Mouse (Mus musculus): ENCODE measurements around the gene Urgcp. TPM values are rescaled to one million over a fixed set of nuclear protein-coding genes. Genes with fewer than 3 reads are reported as not detected.

The Urgcp gene
- total RNA-seq, 2 experiments from 2014 or later, result 59.2 to 64.6 TPM

- no peak for DNase-seq
These were observed 25.5 kb upstream of the Urgcp start for GRCm38 (mm10) chr11:5787671-5788055.

GRCm38 (mm10) chr11:5785732-5786131 lies 23.6 kb upstream of the Urgcp start:
- no peak for DNase-seq

DNA sequence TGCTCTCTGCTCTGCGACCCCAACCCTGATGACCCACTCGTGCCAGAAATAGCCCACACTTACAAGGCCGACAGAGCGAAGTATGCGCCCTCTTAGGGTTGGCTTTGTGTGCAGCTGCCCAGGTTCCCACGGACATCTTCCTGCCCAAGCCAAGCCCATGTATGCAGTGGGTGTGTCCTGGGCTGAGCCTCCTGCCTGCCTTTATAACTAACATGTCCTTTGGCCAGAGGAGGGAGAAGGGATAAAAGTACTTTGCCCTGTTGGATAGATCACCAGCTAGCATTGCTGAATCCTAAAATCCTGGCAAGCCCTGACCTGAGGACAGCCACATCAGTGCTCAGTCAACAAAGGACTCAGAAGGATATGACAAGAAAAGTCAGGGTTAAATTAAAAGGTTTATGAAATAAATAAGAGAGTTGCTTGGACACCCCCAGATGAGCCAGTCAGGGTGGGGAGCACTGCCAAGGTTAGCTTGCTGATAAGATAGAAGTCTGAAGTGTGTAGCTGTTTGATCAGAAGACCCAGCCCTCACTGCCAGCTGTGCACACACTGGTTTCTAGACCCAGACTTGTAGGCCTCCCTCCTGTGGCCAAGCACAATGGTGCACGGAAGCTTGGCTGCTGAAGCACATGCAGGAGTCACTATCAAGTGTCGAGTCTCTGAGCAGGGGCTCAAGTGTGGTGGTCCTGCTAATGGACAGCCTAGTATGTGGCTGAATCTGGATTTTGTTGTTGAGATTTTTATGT lies 20.2 kb upstream of the Urgcp start:
- no peak for DNase-seq

DNA sequence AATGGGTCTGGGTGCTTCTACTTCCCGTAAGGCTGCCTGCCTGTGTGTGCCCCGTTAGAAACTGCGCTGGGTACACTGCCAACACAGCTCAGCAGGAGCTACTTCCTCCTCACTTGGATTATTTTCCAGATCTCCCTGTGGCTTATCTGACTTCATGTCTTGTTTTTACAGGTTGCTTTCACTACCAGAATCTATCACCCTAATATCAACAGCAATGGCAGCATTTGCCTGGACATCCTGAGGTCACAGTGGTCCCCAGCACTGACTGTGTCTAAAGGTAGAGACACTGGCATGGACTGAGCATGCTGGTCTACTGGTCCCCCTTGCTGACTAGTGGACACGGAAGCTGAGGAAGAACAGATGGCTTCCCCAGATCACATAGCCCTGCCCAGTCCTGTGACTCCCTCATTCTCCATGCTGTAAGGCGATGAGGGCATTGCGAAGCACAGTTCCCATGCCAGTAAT lies 17.9 kb upstream of the Urgcp start:
- no peak for DNase-seq

DNA sequence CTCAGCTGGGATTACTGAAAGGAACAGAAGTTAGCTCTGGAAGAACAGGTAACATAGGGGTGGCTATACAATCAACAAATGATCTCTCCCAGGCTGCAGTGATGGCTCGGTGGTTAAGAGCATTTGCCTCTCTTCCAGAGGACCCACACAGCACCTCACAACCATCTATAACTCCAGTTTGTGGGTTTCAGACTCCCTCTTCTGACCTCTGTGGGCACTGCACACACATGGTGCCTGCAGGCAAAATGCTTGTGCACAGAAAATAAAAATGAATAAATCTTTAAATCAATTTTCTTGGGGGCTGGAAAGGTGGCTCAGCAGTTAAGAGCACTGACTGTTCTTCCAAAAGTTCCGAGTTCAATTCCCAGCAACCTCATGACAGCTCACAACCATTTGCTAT lies 16.3 kb upstream of the Urgcp start:
- DNase-seq, result no peak

DNA sequence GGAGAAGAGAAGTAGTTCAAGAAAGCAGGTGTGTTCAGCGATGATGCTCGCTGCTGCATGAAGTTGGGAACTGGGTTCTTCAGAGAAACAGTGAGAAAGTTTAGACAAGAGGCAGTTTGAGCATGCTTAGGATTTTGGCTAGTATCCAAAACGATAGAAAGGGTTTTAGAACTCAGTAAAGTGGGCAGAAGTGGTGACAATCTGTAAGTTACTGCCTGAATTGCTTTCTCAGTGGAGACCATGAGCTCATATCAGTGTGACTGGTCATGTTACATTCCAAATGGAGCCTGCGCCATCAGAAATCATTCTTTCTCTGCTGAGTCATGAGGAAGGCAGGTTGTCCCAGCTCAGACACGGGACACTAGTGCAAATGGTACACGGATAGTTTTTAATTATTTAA lies 3.8 kb upstream of the Urgcp start:
- DNase-seq, result no peak

GRCm38 (mm10) chr11:5762633-5762982 lies 432 bp upstream of the Urgcp start:
- DNase-seq, result no peak

GRCm38 (mm10) chr11:5753755-5754154 lies 8.4 kb downstream of the Urgcp start:
- no peak for DNase-seq

DNA sequence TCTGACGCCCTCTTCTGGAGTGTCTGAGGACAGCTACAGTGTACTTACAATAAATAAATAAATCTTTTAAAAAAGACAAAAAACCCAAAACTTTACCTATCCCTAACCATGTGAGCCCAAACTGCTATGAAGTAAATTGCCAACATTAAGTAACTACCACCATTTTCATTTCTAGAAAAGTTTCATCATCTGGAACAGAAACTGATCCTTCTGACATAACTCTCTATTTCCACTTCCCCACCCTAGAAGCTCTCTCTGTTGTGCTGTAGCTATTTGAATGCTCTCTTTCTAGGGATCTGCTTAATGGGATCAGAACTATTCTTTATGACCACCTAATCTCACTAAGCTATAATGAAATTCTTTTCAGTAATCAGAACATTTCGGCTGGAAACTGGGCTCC lies 17.2 kb downstream of the Urgcp start:
- no peak for DNase-seq

- peak; percentile 39 to 43 for DNase-seq
These were observed 20.1 kb downstream of the Urgcp start for GRCm38 (mm10) chr11:5742106-5742505.

GRCm38 (mm10) chr11:5740965-5741627 lies 21.1 kb downstream of the Urgcp start:
- DNase-seq, result peak; percentile 88 to 94

DNA sequence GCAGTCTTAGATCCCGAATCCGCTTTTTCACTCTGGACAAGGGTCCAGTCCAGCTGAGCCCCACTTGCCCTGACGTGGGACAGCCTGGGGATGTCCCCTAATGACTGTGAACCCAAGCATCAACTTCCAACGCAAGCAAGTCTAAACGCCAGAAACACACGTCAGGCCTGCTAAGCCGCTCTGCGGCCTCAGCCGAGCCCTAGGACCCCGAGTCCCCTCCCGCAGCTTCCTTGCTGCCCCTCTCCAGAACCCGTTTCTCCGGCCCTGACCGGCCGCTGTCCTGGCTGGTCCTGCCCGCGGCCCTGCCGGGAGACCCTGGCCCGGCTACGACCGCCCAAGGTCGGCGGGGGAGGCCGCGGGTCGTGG lies 21.6 kb downstream of the Urgcp start:
- DNase-seq, result peak in 1 of 2 experiments; percentile 28

DNA sequence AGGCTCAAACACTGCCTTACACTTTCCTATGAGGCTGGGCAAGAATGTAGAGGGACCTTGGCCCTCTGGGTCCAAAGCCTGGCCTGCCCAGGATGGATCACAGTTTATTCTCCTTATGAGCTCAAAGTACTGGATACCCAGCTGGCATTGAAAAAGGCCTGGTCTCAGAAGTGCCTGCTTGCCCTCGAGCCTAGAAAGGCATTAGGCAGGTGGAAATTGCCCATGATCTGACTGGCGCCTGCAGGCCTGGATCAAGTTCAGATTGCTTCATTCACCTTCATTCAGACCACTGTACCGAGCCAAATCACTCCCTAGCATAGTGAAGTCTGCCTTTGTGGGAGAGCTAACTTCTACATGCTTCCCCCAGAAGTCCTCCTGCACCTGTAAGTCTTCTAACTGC lies 22.3 kb downstream of the Urgcp start:
- peak; percentile 21 to 34 for DNase-seq

DNA sequence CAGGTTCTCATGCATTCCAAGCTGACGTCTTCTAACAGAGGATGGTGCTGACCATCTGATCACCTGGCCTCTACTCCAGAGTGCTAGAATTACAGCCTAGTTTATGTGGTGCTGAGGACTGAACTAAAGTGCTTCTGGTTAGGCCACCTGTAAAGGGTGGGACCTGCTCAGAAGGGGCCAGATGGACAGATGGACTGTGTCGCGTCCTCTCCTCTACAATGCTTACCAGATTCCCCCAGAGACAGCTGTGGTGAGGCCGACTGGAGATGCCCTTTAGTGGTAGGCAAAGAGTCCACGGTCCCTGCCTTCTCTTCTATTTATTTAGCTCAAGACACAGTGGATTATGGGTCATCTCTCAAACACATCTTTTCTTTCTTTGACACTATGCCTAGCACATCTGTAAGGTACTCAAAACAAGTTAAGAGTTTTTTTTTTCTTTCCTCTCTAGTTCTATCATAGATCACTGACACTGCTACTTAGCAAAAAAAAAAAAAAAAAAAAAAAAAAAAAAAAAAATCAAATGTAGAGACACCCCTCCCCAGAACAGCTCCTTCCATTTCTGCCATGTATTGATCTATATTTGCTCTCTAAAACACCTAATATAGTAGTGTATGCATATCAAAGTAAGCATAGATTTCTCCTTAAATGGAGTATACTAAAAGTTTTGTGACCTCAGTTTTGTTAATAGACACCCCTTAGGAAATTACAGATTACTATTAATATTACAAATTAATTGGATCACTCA lies 23.1 kb downstream of the Urgcp start:
- no peak for DNase-seq

GRCm38 (mm10) chr11:5737137-5737536 lies 25.0 kb downstream of the Urgcp start:
- DNase-seq, result peak; percentile 61 to 64

GRCm38 (mm10) chr11:5734323-5734722 lies 27.9 kb downstream of the Urgcp start:
- no peak for DNase-seq

- DNase-seq, result no peak
These were observed 29.8 kb downstream of the Urgcp start for GRCm38 (mm10) chr11:5732401-5732800.

DNA sequence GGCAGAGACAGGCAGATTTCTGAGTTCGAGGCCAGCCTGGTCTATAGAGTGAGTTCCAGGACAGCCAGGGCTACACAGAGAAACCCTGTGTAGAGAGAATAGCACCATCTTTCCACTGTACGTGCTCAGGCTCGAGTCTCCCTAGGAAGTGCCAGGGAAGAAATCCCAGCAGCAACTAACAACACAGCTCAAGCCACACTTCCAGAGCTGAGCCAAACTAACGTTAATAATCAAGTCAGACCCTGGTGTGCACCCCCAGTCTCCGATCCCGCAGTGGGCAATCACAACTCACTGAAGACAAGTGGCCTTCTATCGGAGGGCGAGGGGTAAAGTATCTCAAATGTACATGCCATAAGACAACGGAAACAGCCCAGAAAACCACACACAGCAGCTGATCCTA lies 32.6 kb downstream of the Urgcp start:
- no peak for DNase-seq

DNA sequence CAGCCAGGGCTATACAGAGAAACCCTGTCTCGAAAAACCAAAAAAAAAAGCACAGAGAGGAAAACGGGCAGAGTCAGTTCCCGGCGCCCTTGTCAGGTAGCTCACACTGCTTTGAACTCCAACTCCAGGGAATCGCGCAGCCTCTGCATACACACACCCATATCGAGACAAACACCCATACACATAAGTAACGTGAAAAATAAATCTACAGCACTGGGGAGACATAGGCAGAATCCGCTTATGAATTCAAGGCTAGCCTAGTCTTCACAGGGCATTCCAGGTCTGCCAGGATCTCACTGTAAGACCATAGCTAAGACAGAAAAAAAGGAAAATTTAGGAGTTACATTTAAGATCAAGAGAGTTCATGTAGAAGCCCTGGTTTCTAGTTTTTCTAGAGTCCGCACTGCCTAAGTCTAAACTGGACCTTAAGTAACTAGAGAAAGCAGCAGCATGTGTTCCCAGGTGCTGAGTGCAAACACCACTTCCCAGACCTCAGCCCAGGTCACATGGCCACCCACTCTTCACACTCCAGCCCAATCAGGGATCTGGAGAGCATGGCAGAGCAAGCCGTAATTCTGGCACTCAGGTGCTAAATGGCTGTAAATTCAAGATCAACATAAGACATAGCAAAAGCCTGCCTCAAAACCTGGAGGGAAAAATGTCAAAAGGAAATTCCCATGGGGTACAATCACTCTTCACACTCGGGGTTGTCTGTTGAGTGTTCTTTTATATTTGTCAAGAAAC lies 43.4 kb downstream of the Urgcp start:
- no peak for DNase-seq

GRCm38 (mm10) chr11:5716938-5717705 lies 45.1 kb downstream of the Urgcp start:
- peak in 1 of 2 experiments; percentile 30 for DNase-seq

DNA sequence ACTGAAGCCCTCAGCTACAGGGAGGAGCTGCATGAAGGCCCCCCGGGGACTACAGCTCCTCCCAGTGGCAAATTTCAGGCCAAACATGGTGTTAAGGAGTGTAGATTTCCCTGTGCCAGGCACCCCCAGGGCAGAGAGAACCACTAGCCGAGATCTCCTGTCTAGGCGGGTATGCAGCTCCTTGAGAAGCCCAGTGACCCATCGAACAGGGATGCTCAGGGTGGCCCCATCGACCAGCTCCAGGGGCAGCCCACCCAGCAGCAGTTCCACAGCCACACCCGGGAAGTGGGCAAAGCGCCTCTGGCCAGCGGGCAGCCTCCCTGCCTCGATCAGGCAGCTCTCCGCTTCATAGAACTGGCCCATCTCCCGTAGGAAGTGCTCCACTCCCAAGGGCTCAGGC lies 45.9 kb downstream of the Urgcp start:
- DNase-seq, result no peak

- no peak for DNase-seq
These were observed 46.5 kb downstream of the Urgcp start, which contains the start of gene Mrps24 for GRCm38 (mm10) chr11:5715630-5716105. Gene Mrps24 (minus strand): TSS chr11:5715680.

All from adrenal gland, postnatal 36 days (tissue).